Mouse (Mus musculus) cerebellum, adult 18-20 months (tissue): ENCODE measurements around the gene Nkx6-1.

Source experiments
- DNase-seq, 2 experiments: peaks; one replicate each; pipeline ENCODE4 v3.0.0; 2021

Nkx6-1 gene

DNA sequence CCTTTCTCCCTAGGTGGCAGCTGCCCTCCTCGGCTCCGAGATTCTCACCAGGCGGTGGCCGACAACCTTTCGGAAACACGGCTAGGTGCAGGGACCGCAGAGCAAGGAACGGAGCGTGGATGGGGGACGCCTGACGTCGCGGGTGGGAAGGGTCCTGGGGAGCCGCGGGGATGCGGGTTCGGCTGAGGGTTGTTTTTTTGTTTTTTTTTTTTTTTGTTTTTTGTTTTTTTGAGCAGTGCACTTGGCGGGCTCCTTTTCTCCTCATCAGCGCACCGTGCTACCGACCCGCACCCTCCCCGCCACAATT lies 5.9 kb downstream of the Nkx6-1 start:
- DNase-seq = no peak

DNA sequence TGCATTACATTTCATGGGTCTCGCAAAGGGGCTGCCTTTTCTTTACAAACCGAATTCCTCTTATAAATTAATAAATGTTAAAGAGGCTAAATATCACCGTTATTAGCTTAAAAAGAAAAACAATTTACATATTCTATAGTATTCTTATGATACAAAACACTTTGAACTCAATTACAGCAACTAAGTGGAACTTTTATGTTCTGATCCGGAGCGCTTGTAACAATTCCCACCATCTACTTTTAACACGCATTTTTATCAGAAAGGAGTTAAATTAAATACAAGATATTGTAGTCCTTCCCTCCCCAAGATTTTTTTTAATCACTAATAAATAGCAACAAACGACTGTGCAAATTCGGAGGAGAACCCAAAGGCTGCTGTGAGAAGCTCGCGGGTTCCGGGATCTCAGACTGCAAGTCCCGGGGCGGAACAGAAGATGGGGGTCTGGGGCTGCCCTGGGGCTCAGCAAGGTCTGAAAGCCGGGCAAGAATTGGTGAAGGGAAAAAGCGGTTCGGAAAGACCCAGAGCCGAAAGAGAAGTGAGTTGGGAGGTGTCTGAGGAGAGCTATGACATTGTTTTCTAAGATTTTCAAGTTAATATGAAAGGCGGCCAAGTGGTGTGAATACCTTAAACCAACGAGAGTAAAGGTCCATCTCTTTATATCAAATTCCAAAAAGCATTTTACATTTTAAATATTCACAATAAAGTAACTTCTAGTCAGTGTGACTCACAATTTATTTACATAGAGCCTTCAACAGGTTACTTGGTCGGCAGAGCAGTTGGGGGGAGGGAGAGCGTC lies 6.4 kb downstream of the Nkx6-1 start:
- DNase-seq = no peak

DNA sequence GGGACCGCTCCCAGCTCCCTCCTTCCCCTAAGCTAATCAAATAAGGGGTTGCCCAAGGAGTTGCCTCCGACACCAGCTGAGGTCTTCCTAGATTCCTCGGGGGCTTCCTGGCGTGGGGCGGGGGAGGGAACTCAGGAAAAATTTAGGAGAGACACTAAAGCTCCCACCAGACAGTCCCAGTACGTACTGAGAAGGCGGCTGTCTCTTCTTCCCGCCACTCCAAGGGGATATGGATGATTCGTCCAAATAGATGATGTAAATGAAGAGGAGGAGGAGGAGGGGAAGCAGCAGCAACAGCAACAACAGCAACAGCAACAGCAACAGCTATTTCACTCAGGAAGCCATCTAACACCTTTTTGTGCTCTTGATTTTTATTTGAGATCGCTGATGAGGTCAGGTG lies 7.1 kb downstream of the Nkx6-1 start:
- no peak for DNase-seq

- DNase-seq = no peak
Measured at GRCm38 (mm10) chr5:101656107-101656506, 8.7 kb downstream of the Nkx6-1 start.

- DNase-seq = no peak
Measured at GRCm38 (mm10) chr5:101655418-101655817, 9.4 kb downstream of the Nkx6-1 start.

- no peak for DNase-seq
Measured at GRCm38 (mm10) chr5:101647726-101648686, 16.8 kb downstream of the Nkx6-1 start.

DNA sequence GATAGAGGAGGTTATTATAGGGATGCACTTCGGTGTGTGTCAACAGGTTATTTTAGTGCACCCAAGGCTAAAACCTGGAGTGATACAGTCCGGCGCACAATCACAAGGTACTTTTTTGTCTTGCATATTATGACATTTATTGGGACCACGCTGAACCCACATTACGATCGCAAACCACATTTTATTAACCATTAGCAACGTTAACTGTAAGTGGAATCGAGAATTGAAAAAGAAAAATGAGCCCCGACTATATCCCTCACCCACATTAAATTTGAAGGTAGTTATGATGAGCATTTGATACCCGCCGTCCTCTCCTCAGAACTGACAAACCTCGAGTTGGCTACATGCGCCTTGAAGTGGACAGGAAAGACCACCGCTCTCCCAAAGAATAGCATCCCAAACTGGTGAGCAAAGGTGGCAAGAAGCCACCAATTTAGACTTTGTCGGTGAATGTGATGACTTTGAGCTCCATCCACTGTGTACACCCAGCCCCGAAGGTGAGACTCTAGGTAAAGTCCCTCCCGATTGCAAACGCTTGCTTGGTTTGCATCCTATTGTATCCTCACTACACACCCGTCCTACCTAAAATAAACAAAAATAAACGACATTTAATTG lies 17.7 kb downstream of the Nkx6-1 start:
- DNase-seq = no peak

- no peak for DNase-seq
Measured at GRCm38 (mm10) chr5:101645071-101645470, 19.7 kb downstream of the Nkx6-1 start.

DNA sequence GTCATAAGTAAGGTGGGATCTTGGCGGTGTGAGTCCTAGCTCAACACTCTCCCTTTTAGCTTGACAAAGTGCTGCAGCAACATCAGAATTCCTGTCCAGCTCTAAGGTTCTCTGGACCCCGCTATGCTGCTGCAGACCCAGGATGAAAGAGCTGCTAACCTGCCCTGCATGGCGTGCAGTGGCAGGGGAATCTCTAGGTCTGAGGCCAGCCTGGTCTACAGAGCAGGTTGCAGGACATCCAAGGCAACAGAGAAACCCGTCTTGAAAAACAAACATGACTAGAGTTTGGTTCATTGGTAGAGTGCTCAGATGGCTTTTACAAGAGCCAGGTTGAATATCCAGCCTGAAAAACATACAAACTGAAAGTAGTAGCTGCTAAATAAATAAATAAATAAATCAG lies 26.7 kb downstream of the Nkx6-1 start:
- no peak for DNase-seq
